Mouse (Mus musculus): ENCODE data around the gene Aaas. TPM values are rescaled to one million over a fixed set of nuclear protein-coding genes. Genes with fewer than 3 reads are reported as not detected.

Aaas gene
- polyA plus RNA-seq, 1 experiment from 2014 or later: 30.6 TPM

DNA sequence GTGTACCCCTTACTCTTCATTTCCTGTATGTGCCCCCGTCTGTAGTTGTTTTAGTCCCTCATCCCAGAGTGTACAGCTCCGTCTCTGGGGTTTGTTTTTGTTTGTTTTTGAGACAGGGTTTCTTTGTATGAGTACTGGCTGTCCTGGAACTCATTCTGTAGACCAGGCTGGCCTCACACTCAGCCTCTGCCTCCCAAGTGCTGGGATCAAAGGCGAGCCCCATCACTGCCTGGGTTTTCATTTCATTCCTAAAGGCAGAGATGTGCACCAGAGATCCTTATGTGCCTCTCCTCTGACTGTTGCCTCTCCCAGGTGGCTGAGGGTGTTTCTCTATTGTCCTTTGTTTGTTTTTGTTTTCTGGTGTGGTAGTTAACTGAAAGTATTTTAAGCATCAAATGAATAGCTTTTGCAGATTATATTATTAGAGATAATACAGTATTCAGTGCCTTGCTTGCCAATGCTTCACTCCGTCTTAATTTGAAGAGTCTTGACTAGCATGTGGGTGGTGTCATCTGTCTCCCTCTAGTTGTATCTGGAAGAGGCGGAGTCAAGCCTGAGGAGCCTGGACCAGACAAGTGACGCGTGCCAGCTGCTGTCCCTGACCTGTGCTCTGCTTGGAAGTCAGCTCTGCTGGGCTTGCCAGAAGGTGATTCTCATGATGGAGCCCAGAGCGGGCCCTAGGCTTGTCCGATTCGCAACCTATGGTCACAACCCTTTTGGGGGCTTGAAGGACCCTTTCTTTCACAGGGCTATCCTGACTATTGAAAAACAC lies 40.3 kb downstream of the Aaas start:
- DNase-seq (no peak), ATAC-seq (ENCODE audit: low FRiP score, low TSS enrichment) (no peak)
- Histone ChIP-seq H3K36me3 (ENCODE audit: control insufficient read depth, insufficient read depth, low read length) (peaks cover 26% of the 10 kb centered on the region), H3K9ac (replicated peaks; ENCODE audit: low read length) (no peak overlapping the region), H3K4me1 (ENCODE audit: control insufficient read depth, insufficient read depth, low read length) (no peaks in the 10 kb centered on the region), H3K9me3 (ENCODE audit: control insufficient read depth, low read length) (no peaks in the 10 kb centered on the region), H3K27ac (replicated peaks; ENCODE audit: low read depth, low read length) (no peak overlapping the region), H3K27me3 (ENCODE audit: control insufficient read depth, insufficient read depth, low read length) (no peaks in the 10 kb centered on the region), H3K4me3 (replicated peaks; ENCODE audit: low read depth, low read length) (no peak overlapping the region), H3K4me2 (ENCODE audit: low read length) (no peak overlapping the region)
- WGBS: 93% methylated on average over 10 of the region's 10 CpGs

- no peaks in the 10 kb centered on the region for H3K27me3 ChIP-seq (ENCODE audit: control insufficient read depth, insufficient read depth, low read length)
- no peak overlapping the region for H3K4me2 ChIP-seq (ENCODE audit: low read length)
- H3K4me1 ChIP-seq (ENCODE audit: control insufficient read depth, insufficient read depth, low read length): no peaks in the 10 kb centered on the region
- no peak overlapping the region for H3K9ac ChIP-seq (replicated peaks; ENCODE audit: low read length)
- H3K36me3 ChIP-seq (ENCODE audit: control insufficient read depth, insufficient read depth, low read length): peaks cover 27% of the 10 kb centered on the region
- WGBS: 92% methylated on average over 9 of the region's 9 CpGs
- no peaks in the 10 kb centered on the region for H3K9me3 ChIP-seq (ENCODE audit: control insufficient read depth, low read length)
- no peak overlapping the region for H3K4me3 ChIP-seq (replicated peaks; ENCODE audit: low read depth, low read length)
- no peak for ATAC-seq (ENCODE audit: low FRiP score, low TSS enrichment)
- H3K27ac ChIP-seq (replicated peaks; ENCODE audit: low read depth, low read length): no peak overlapping the region
- DNase-seq: no peak
Observed at GRCm38 (mm10) chr15:102308717-102309116, 41.9 kb downstream of the Aaas start.

DNA sequence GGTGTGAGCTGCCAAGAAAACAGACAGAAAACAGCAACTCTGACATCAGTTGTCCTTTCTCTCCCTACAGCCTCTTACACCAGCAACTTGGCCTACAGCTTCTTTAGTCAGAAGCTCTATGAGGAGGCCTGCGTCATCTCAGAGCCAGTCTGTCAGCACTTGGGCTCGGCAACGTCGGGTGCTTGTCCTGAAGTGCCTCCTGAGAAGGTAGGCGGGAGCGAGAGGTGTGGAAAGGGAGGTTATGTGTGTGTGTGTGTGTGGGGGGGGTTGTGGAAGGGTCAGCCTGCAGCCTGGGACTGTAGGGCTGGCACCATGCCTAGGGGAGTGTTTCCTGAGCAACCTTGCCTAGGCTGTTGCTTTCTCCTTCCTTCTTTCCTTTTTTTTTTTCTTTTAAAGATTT lies 48.0 kb downstream of the Aaas start:
- ATAC-seq (ENCODE audit: low FRiP score, low TSS enrichment) (no peak), DNase-seq (no peak)
- Histone ChIP-seq H3K27ac (replicated peaks; ENCODE audit: low read depth, low read length) (no peak overlapping the region), H3K9ac (replicated peaks; ENCODE audit: low read length) (no peak overlapping the region), H3K27me3 (ENCODE audit: control insufficient read depth, insufficient read depth, low read length) (no peaks in the 10 kb centered on the region), H3K4me3 (replicated peaks; ENCODE audit: low read depth, low read length) (no peak overlapping the region), H3K4me1 (ENCODE audit: control insufficient read depth, insufficient read depth, low read length) (no peaks in the 10 kb centered on the region), H3K4me2 (ENCODE audit: low read length) (no peak overlapping the region), H3K36me3 (ENCODE audit: control insufficient read depth, insufficient read depth, low read length) (peaks cover 23% of the 10 kb centered on the region), H3K9me3 (ENCODE audit: control insufficient read depth, low read length) (no peaks in the 10 kb centered on the region)
- 96% methylated on average over 6 of the region's 6 CpGs for WGBS

GRCm38 (mm10) chr15:102296368-102297006 lies 54.1 kb downstream of the Aaas start:
- DNase-seq (no peak), ATAC-seq (ENCODE audit: low FRiP score, low TSS enrichment) (no peak; the same call in 1 of the 2 replicates)
- no peak overlapping the region for H3K27ac ChIP-seq (replicated peaks; ENCODE audit: low read depth, low read length)
- H3K36me3 ChIP-seq (ENCODE audit: control insufficient read depth, insufficient read depth, low read length): 0 out of 2 replicates have a peak, but pooled peaks cover 7% of the 10 kb centered on the region
- 0 out of 2 replicates have a peak overlapping the region, but pooled peaks have one; percentile 29 for H3K9ac ChIP-seq (replicated peaks; ENCODE audit: low read length)
- H3K4me3 ChIP-seq (replicated peaks; ENCODE audit: low read depth, low read length): peak overlapping the region; percentile 41
- no peaks in the 10 kb centered on the region for H3K9me3 ChIP-seq (ENCODE audit: control insufficient read depth, low read length)
- peaks cover 6% of the 10 kb centered on the region; the same call in 1 of the 2 replicates for H3K4me1 ChIP-seq (ENCODE audit: control insufficient read depth, insufficient read depth, low read length)
- WGBS: 5% methylated on average over 24 of the region's 24 CpGs
- no peaks in the 10 kb centered on the region for H3K27me3 ChIP-seq (ENCODE audit: control insufficient read depth, insufficient read depth, low read length)
- peak overlapping the region; percentile 80 for H3K4me2 ChIP-seq (ENCODE audit: low read length)

GRCm38 (mm10) chr15:102295633-102296367 lies 54.8 kb downstream of the Aaas start, which contains the start of gene Espl1:
TSS of gene Espl1 (plus strand) at chr15:102296266.
- no peaks in the 10 kb centered on the region for H3K27me3 ChIP-seq (ENCODE audit: control insufficient read depth, insufficient read depth, low read length)
- no peaks in the 10 kb centered on the region for H3K9me3 ChIP-seq (ENCODE audit: control insufficient read depth, low read length)
- H3K4me3 ChIP-seq (replicated peaks; ENCODE audit: low read depth, low read length): peak within 1 kb of the TSS; percentile 41
- ATAC-seq (ENCODE audit: low FRiP score, low TSS enrichment) (peak; percentile 97), DNase-seq (peak; percentile 98)
- H3K36me3 ChIP-seq (ENCODE audit: control insufficient read depth, insufficient read depth, low read length): 0 out of 2 replicates have a peak, but pooled peaks cover 7% of the 10 kb centered on the region
- 0 out of 2 replicates have a peak within 1 kb of the TSS, but pooled peaks have one; percentile 34 for H3K9ac ChIP-seq (replicated peaks; ENCODE audit: low read length)
- H3K27ac ChIP-seq (replicated peaks; ENCODE audit: low read depth, low read length): 0 out of 2 replicates have a peak within 1 kb of the TSS, but pooled peaks have one; percentile 5
- WGBS: 8% methylated on average over 25 of the region's 25 CpGs
- H3K4me1 ChIP-seq (ENCODE audit: control insufficient read depth, insufficient read depth, low read length): peaks cover 6% of the 10 kb centered on the region; the same call in 1 of the 2 replicates
- peak within 1 kb of the TSS; percentile 80 for H3K4me2 ChIP-seq (ENCODE audit: low read length)

Other genes starting within 250 kb of the Aaas start
- gene Spryd3, start 214.5 kb downstream of the Aaas start, polyA plus RNA-seq (2014; fragmentation: Nextera tagmentation; extraction: Ambion mirVana): 40.2 and 52.5 TPM in 2 replicates
- gene Igfbp6, start 206.4 kb downstream of the Aaas start, polyA plus RNA-seq (2014; fragmentation: Nextera tagmentation; extraction: Ambion mirVana): 1.3 and 1.6 TPM in 2 replicates
- gene Soat2, start 200.2 kb downstream of the Aaas start, polyA plus RNA-seq (2014; fragmentation: Nextera tagmentation; extraction: Ambion mirVana): not detected in 2 replicates
- 43.5 and 57.7 TPM in 2 replicates for gene Zfp740, start 147.5 kb downstream of the Aaas start, polyA plus RNA-seq (2014; fragmentation: Nextera tagmentation; extraction: Ambion mirVana)
- 25.9 and 28.1 TPM in 2 replicates for gene Csad, start 146.0 kb downstream of the Aaas start, polyA plus RNA-seq (2014; fragmentation: Nextera tagmentation; extraction: Ambion mirVana)
- 0.57 and 0.78 TPM in 2 replicates for gene Itgb7, start 118.8 kb downstream of the Aaas start, polyA plus RNA-seq (2014; fragmentation: Nextera tagmentation; extraction: Ambion mirVana)
- 2.3 and 3.6 TPM in 2 replicates for gene Rarg, start 93.3 kb downstream of the Aaas start, polyA plus RNA-seq (2014; fragmentation: Nextera tagmentation; extraction: Ambion mirVana)
- gene Gm9918, start 80.2 kb downstream of the Aaas start, polyA plus RNA-seq (2014; fragmentation: Nextera tagmentation; extraction: Ambion mirVana): 0.09 TPM in 1 of 2 replicates, not detected in the other
- 51.9 and 53.3 TPM in 2 replicates for gene Mfsd5, start 71.3 kb downstream of the Aaas start, polyA plus RNA-seq (2014; fragmentation: Nextera tagmentation; extraction: Ambion mirVana)
- gene Espl1, start 54.5 kb downstream of the Aaas start, polyA plus RNA-seq (2014; fragmentation: Nextera tagmentation; extraction: Ambion mirVana): 4.9 and 9.1 TPM in 2 replicates
- gene Pfdn5, start 24.7 kb downstream of the Aaas start, polyA plus RNA-seq (2014; fragmentation: Nextera tagmentation; extraction: Ambion mirVana): 562 and 649 TPM in 2 replicates
- 80.4 and 89.0 TPM in 2 replicates for gene Myg1, start 19.1 kb downstream of the Aaas start, polyA plus RNA-seq (2014; fragmentation: Nextera tagmentation; extraction: Ambion mirVana)
- 0.21 TPM in 1 of 2 replicates, not detected in the other for gene Sp7, start 16.4 kb upstream of the Aaas start, polyA plus RNA-seq (2014; fragmentation: Nextera tagmentation; extraction: Ambion mirVana)
- 6.0 and 7.4 TPM in 2 replicates for gene Sp1, start 55.4 kb upstream of the Aaas start, polyA plus RNA-seq (2014; fragmentation: Nextera tagmentation; extraction: Ambion mirVana)
- gene Amhr2, start 94.6 kb upstream of the Aaas start, polyA plus RNA-seq (2014; fragmentation: Nextera tagmentation; extraction: Ambion mirVana): 0.18 and 0.39 TPM in 2 replicates
- gene Prr13, start 108.3 kb upstream of the Aaas start, polyA plus RNA-seq (2014; fragmentation: Nextera tagmentation; extraction: Ambion mirVana): 127 and 133 TPM in 2 replicates
- gene Pcbp2, start 119.8 kb upstream of the Aaas start, polyA plus RNA-seq (2014; fragmentation: Nextera tagmentation; extraction: Ambion mirVana): 187 TPM in 2 replicates
- 9.6 TPM in 1 of 2 replicates, not detected in the other for gene Gm10337, start 153.0 kb upstream of the Aaas start, polyA plus RNA-seq (2014; fragmentation: Nextera tagmentation; extraction: Ambion mirVana)
- 44.2 and 47.9 TPM in 2 replicates for gene Map3k12, start 166.3 kb upstream of the Aaas start, polyA plus RNA-seq (2014; fragmentation: Nextera tagmentation; extraction: Ambion mirVana)
- 76.3 and 90.7 TPM in 2 replicates for gene Tarbp2, start 167.4 kb upstream of the Aaas start, polyA plus RNA-seq (2014; fragmentation: Nextera tagmentation; extraction: Ambion mirVana)
- gene Npff, start 174.2 kb upstream of the Aaas start, polyA plus RNA-seq (2014; fragmentation: Nextera tagmentation; extraction: Ambion mirVana): 1.3 and 2.7 TPM in 2 replicates